Mouse (Mus musculus) frontal cortex, postnatal 10 days (tissue): ENCODE results near the gene Enthd1.

Experiments used
- DNase-seq, 2 experiments: peaks; one replicate each; pipeline ENCODE4 v3.0.0; 2022; ENCODE audit warnings: low spot score in 2 of 2, mixed read lengths in 1 of 2

Gene Enthd1

GRCm38 (mm10) chr15:80485601-80486000 is 79.4 kb downstream of the Enthd1 start:
- no peak for DNase-seq

GRCm38 (mm10) chr15:80483041-80483705 is 81.8 kb downstream of the Enthd1 start:
- DNase-seq, result no peak

- DNase-seq, result no peak
Measured at GRCm38 (mm10) chr15:80482348-80482747, 82.6 kb downstream of the Enthd1 start.

- no peak for DNase-seq
Measured at GRCm38 (mm10) chr15:80474429-80475002, 90.4 kb downstream of the Enthd1 start.

GRCm38 (mm10) chr15:80467876-80468275 is 97.1 kb downstream of the Enthd1 start:
- no peak for DNase-seq

GRCm38 (mm10) chr15:80462106-80462505 is 102.8 kb downstream of the Enthd1 start:
- no peak for DNase-seq

GRCm38 (mm10) chr15:80461446-80461845 is 103.5 kb downstream of the Enthd1 start:
- DNase-seq, result no peak

GRCm38 (mm10) chr15:80460011-80460410 is 104.9 kb downstream of the Enthd1 start:
- DNase-seq, result no peak

GRCm38 (mm10) chr15:80457984-80458383 is 107.0 kb downstream of the Enthd1 start:
- no peak for DNase-seq

- no peak for DNase-seq
Measured at GRCm38 (mm10) chr15:80454486-80454885, 110.5 kb downstream of the Enthd1 start.

GRCm38 (mm10) chr15:80452425-80452824 is 112.5 kb downstream of the Enthd1 start:
- DNase-seq, result no peak

- no peak for DNase-seq
Measured at GRCm38 (mm10) chr15:80445956-80446687, 118.8 kb downstream of the Enthd1 start.

GRCm38 (mm10) chr15:80440195-80440594 is 124.8 kb downstream of the Enthd1 start:
- no peak for DNase-seq

- no peak for DNase-seq
Measured at GRCm38 (mm10) chr15:80438423-80438822, 126.5 kb downstream of the Enthd1 start.

GRCm38 (mm10) chr15:80437996-80438395 is 127.0 kb downstream of the Enthd1 start:
- no peak for DNase-seq

GRCm38 (mm10) chr15:80436961-80437360 is 128.0 kb downstream of the Enthd1 start:
- DNase-seq, result no peak

GRCm38 (mm10) chr15:80430324-80430723 is 134.6 kb downstream of the Enthd1 start:
- DNase-seq, result no peak

- no peak for DNase-seq
Measured at GRCm38 (mm10) chr15:80418146-80418545, 146.8 kb downstream of the Enthd1 start.

GRCm38 (mm10) chr15:80417066-80417465 is 147.9 kb downstream of the Enthd1 start:
- no peak for DNase-seq

- DNase-seq, result no peak
Measured at GRCm38 (mm10) chr15:80415132-80415531, 149.8 kb downstream of the Enthd1 start.

- no peak for DNase-seq
Measured at GRCm38 (mm10) chr15:80413988-80414721, 150.8 kb downstream of the Enthd1 start.

- no peak for DNase-seq
Measured at GRCm38 (mm10) chr15:80413070-80413469, 151.9 kb downstream of the Enthd1 start.
